Mouse (Mus musculus): ENCODE results near the gene Degs2. TPM values are rescaled to one million over a fixed set of nuclear protein-coding genes. Genes with fewer than 3 reads are reported as not detected.

The Degs2 gene
- polyA plus RNA-seq, 1 experiment, result 0.33 TPM

GRCm38 (mm10) chr12:108635501-108635900 is 66.6 kb downstream of the Degs2 start:
- Histone ChIP-seq H3K27ac (ENCODE audit: control insufficient read depth, insufficient read depth, low read depth, low read length) (no peak overlapping the region), H3K27me3 (ENCODE audit: control insufficient read depth, insufficient read depth, low read length) (no peaks in the 10 kb centered on the region), H3K4me1 (ENCODE audit: control insufficient read depth, insufficient read depth, low read length) (no peaks in the 10 kb centered on the region), H3K4me3 (ENCODE audit: control insufficient read depth, low read depth, low read length) (no peak overlapping the region), H3K36me3 (ENCODE audit: control insufficient read depth, insufficient read depth, low read length) (no peaks in the 10 kb centered on the region)
- TF ChIP-seq POLR2A (IDR thresholded peaks at IDR 0.05; ENCODE audit: control insufficient read depth, low read depth, low read length), result no peak

GRCm38 (mm10) chr12:108634031-108634430 is 68.1 kb downstream of the Degs2 start:
- Histone ChIP-seq H3K4me1 (ENCODE audit: control insufficient read depth, insufficient read depth, low read length) (no peaks in the 10 kb centered on the region; the same call in 1 of the 2 replicates), H3K27me3 (ENCODE audit: control insufficient read depth, insufficient read depth, low read length) (no peaks in the 10 kb centered on the region), H3K4me3 (ENCODE audit: control insufficient read depth, low read depth, low read length) (no peak overlapping the region), H3K36me3 (ENCODE audit: control insufficient read depth, insufficient read depth, low read length) (no peaks in the 10 kb centered on the region), H3K27ac (ENCODE audit: control insufficient read depth, insufficient read depth, low read depth, low read length) (no peak overlapping the region)
- no peak for TF ChIP-seq CTCF (IDR thresholded peaks at IDR 0.05; ENCODE audit: control insufficient read depth, insufficient read depth, insufficient replicate concordance, low read depth, low read length)
- no peak for TF ChIP-seq POLR2A (IDR thresholded peaks at IDR 0.05; ENCODE audit: control insufficient read depth, low read depth, low read length)

GRCm38 (mm10) chr12:108632501-108632900 is 69.6 kb downstream of the Degs2 start:
- Histone ChIP-seq H3K27ac (ENCODE audit: control insufficient read depth, insufficient read depth, low read depth, low read length) (no peak overlapping the region), H3K4me3 (ENCODE audit: control insufficient read depth, low read depth, low read length) (no peak overlapping the region)
- no peak for TF ChIP-seq CTCF (IDR thresholded peaks at IDR 0.05; ENCODE audit: control insufficient read depth, insufficient read depth, insufficient replicate concordance, low read depth, low read length)

GRCm38 (mm10) chr12:108630741-108631688 is 71.1 kb downstream of the Degs2 start:
- no peaks in the 10 kb centered on the region for H3K27me3 ChIP-seq (ENCODE audit: control insufficient read depth, insufficient read depth, low read length)
- no peak overlapping the region for H3K4me3 ChIP-seq (ENCODE audit: control insufficient read depth, low read depth, low read length)
- H3K36me3 ChIP-seq (ENCODE audit: control insufficient read depth, insufficient read depth, low read length), result no peaks in the 10 kb centered on the region
- H3K4me1 ChIP-seq (ENCODE audit: control insufficient read depth, insufficient read depth, low read length), result peaks cover 3% of the 10 kb centered on the region; the same call in 1 of the 2 replicates
- no peak overlapping the region for H3K27ac ChIP-seq (ENCODE audit: control insufficient read depth, insufficient read depth, low read depth, low read length)
- TF ChIP-seq POLR2A (IDR thresholded peaks at IDR 0.05; ENCODE audit: control insufficient read depth, low read depth, low read length), result no peak
- no peak for TF ChIP-seq CTCF (IDR thresholded peaks at IDR 0.05; ENCODE audit: control insufficient read depth, insufficient read depth, insufficient replicate concordance, low read depth, low read length)

More at GRCm38 (mm10) chr12:108632501-108632900, 69.6 kb downstream of the Degs2 start:
- Histone ChIP-seq H3K4me1 (ENCODE audit: control insufficient read depth, insufficient read depth, low read length) (peaks cover 3% of the 10 kb centered on the region; the same call in 1 of the 2 replicates), H3K27me3 (ENCODE audit: control insufficient read depth, insufficient read depth, low read length) (no peaks in the 10 kb centered on the region), H3K36me3 (ENCODE audit: control insufficient read depth, insufficient read depth, low read length) (no peaks in the 10 kb centered on the region)

- H3K27ac ChIP-seq (ENCODE audit: control insufficient read depth, insufficient read depth, low read depth, low read length), result no peak overlapping the region
- no peaks in the 10 kb centered on the region for H3K27me3 ChIP-seq (ENCODE audit: control insufficient read depth, insufficient read depth, low read length)
- H3K4me1 ChIP-seq (ENCODE audit: control insufficient read depth, insufficient read depth, low read length), result peaks cover 3% of the 10 kb centered on the region; the same call in 1 of the 2 replicates
- no peak overlapping the region for H3K4me3 ChIP-seq (ENCODE audit: control insufficient read depth, low read depth, low read length)
- TF ChIP-seq CTCF (IDR thresholded peaks at IDR 0.05; ENCODE audit: control insufficient read depth, insufficient read depth, insufficient replicate concordance, low read depth, low read length) (no peak), POLR2A (IDR thresholded peaks at IDR 0.05; ENCODE audit: control insufficient read depth, low read depth, low read length) (no peak)
- no peaks in the 10 kb centered on the region for H3K36me3 ChIP-seq (ENCODE audit: control insufficient read depth, insufficient read depth, low read length)
These were observed 72.6 kb downstream of the Degs2 start for GRCm38 (mm10) chr12:108629556-108629955.

Other genes starting within 250 kb of the Degs2 start
- gene Evl, start 147.6 kb downstream of the Degs2 start, polyA plus RNA-seq (2012; rRNA removed), result 31.3 and 36.4 TPM in 2 replicates
- gene Yy1, start 90.7 kb upstream of the Degs2 start, polyA plus RNA-seq (2012; rRNA removed), result 6.9 and 7.8 TPM in 2 replicates
- 2.8 and 4.4 TPM in 2 replicates for gene Slc25a29, start 133.6 kb upstream of the Degs2 start, polyA plus RNA-seq (2012; rRNA removed)
- 6.8 and 7.8 TPM in 2 replicates for gene Slc25a47, start 133.7 kb upstream of the Degs2 start, polyA plus RNA-seq (2012; rRNA removed)
- gene Wdr25, start 191.3 kb upstream of the Degs2 start, polyA plus RNA-seq (2012; rRNA removed), result 13.2 and 15.0 TPM in 2 replicates
- gene Wars, start 191.9 kb upstream of the Degs2 start, polyA plus RNA-seq (2012; rRNA removed), result 27.4 and 43.7 TPM in 2 replicates

All from testis, adult 2 months (tissue).